Mouse (Mus musculus): ENCODE measurements around the gene Snx14.

Gene Snx14

GRCm38 (mm10) chr9:88340819-88341218, 97.9 kb downstream of the Snx14 start:
- DNase-seq = no peak

GRCm38 (mm10) chr9:88335839-88336238, 102.9 kb downstream of the Snx14 start:
- DNase-seq = no peak

GRCm38 (mm10) chr9:88332447-88332846, 106.3 kb downstream of the Snx14 start:
- no peak for DNase-seq

GRCm38 (mm10) chr9:88330316-88330715, 108.4 kb downstream of the Snx14 start:
- DNase-seq = no peak

- no peak for DNase-seq
These were observed 109.5 kb downstream of the Snx14 start for GRCm38 (mm10) chr9:88329166-88329748.

- no peak for DNase-seq
These were observed 110.1 kb downstream of the Snx14 start for GRCm38 (mm10) chr9:88328666-88329065.

- DNase-seq = peak; percentile 67
These were observed 111.5 kb downstream of the Snx14 start, which contains the start of gene Nt5e for GRCm38 (mm10) chr9:88326930-88327901. Nt5e (plus strand) TSS chr9:88327197.

All from liver (tissue).